Mouse (Mus musculus): ENCODE measurements around the gene Crtap.

Crtap gene

DNA sequence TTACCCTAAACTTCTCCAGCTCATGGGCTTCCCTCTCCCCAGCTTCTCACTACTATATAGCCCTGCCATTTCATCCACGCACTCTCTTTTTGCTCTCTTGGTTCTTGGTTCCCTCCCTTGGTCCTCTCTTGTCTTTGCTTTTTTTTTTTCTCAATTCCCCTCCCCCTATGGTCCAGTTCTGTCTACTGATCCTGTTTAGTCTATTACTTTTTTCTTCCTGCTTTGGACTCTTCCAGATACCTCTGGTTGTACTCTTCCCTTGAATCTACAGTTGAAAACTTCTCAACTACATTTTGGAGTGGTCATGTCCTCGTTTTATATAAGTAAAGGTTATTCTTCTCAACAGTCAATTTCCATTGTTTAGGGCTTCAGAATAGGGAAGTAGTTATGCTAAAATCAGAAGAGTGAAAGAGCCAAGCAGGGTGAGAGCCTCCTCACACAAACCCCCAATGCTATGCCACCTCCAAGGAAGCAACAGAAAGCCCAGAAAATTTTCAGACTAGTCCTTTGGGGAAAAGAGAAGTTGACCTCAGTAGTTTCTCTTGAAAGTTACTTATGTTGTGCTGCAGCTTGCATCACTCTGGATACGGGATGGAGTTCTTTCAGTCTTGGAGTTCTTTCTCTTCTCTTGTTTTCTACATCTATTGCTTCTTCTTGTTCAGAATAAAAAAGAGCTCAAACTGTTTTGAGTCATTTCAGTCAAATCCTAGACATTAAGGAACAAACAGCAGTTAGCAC is 64.3 kb downstream of the Crtap start:
- no peak for DNase-seq (ENCODE audit: low read depth, low spot score)

Data from forelimb bud, embryonic 11.5 days (tissue).